Mouse (Mus musculus) MEL (cell line): ENCODE results near the gene Gm20388. TPM values are rescaled to one million over a fixed set of nuclear protein-coding genes. Genes with fewer than 3 reads are reported as not detected.

Experiments
- DNase-seq: peaks from one replicate; pipeline ENCODE4 v3.0.0; 2011; ENCODE audit warnings: low read depth, low spot score
- H3K27ac ChIP-seq: 2 replicates; pipeline ENCODE4 v1.5.1; 2012; ENCODE audit warnings: low read depth, mild to moderate bottlenecking, control low read depth, low read length, moderate library complexity; ENCODE audit not compliant: control insufficient read depth
- H3K27me3 ChIP-seq, 2 experiments: fragments of 150-350 bp in 1 of 2; sonication (generic) in 1 of 2; 2 replicates each; pipeline ENCODE4 v1.6.1; 2012; ENCODE audit warnings: low read length in 2 of 2, mild to moderate bottlenecking in 2 of 2, improper control_type of control experiment in 1 of 2, moderate library complexity in 1 of 2; ENCODE audit not compliant: insufficient read depth in 2 of 2, control insufficient read depth in 1 of 2
- H3K36me3 ChIP-seq, 2 experiments: 2 replicates each; pipeline ENCODE4 v1.6.1; 2012 to 2014; ENCODE audit warnings: low read length in 2 of 2, improper control_type of control experiment in 1 of 2, inconsistent platforms in 1 of 2, mild to moderate bottlenecking in 1 of 2; ENCODE audit not compliant: insufficient read depth in 2 of 2, control insufficient read depth in 1 of 2
- H3K4me1 ChIP-seq, 2 experiments: fragments of 150-350 bp in 1 of 2; sonication (generic) in 1 of 2; 2 replicates each; pipeline ENCODE4 v1.6.1; 2012; ENCODE audit warnings: low read length in 2 of 2, improper control_type of control experiment in 1 of 2, mild to moderate bottlenecking in 1 of 2; ENCODE audit not compliant: insufficient read depth in 2 of 2, control insufficient read depth in 1 of 2
- H3K4me3 ChIP-seq, 2 experiments: fragments of 150-350 bp in 1 of 2; sonication (generic) in 1 of 2; 2 replicates each; pipeline ENCODE4 v1.5.1; 2012; ENCODE audit warnings: low read depth in 2 of 2, low read length in 2 of 2, mild to moderate bottlenecking in 2 of 2, moderate library complexity in 2 of 2, control low read depth in 1 of 2, improper control_type of control experiment in 1 of 2; ENCODE audit not compliant: control insufficient read depth in 1 of 2, insufficient read depth in 1 of 2
- H3K79me2 ChIP-seq: 2 replicates; pipeline ENCODE4 v1.6.1; 2012; ENCODE audit warnings: mild to moderate bottlenecking, low read length, moderate library complexity; ENCODE audit not compliant: control insufficient read depth, poor library complexity, insufficient read depth
- H3K9ac ChIP-seq: 2 replicates; pipeline ENCODE4 v1.6.1; 2012; ENCODE audit warnings: low read depth, mild to moderate bottlenecking, control low read depth, low read length, moderate library complexity; ENCODE audit not compliant: control insufficient read depth, poor library complexity, severe bottlenecking
- H3K9me3 ChIP-seq: fragments of 150-350 bp; sonication (generic); replicated peaks from 2 replicates; pipeline ENCODE4 v1.6.1; 2012; ENCODE audit warnings: mild to moderate bottlenecking, low read length, improper control_type of control experiment, moderate library complexity; ENCODE audit not compliant: insufficient read depth
- BHLHE40 ChIP-seq: IDR thresholded peaks from 2 replicates; pipeline ENCODE4 v1.6.1; 2012; ENCODE audit warnings: low read depth, mild to moderate bottlenecking, inconsistent platforms, low read length, improper control_type of control experiment, borderline replicate concordance
- CHD1 ChIP-seq: IDR thresholded peaks from 2 replicates; pipeline ENCODE4 v1.6.1; 2012; ENCODE audit warnings: low read depth, mild to moderate bottlenecking, inconsistent platforms, low read length, improper control_type of control experiment
- CHD2 ChIP-seq: IDR thresholded peaks from 2 replicates; pipeline ENCODE4 v1.6.1; 2011; ENCODE audit warnings: low read length, improper control_type of control experiment
- CTCF ChIP-seq, 3 experiments: IDR thresholded peaks in 2 of 3; conservative IDR thresholded peaks in 1 of 3; 2 replicates each; pipeline ENCODE4 v1.5.1; 2011 to 2012; ENCODE audit warnings: low read length in 3 of 3, low read depth in 2 of 3, mild to moderate bottlenecking in 2 of 3, improper control_type of control experiment in 1 of 3, inconsistent platforms in 1 of 3, mixed read lengths in 1 of 3, moderate library complexity in 1 of 3; ENCODE audit not compliant: control insufficient read depth in 1 of 3, insufficient read depth in 1 of 3, poor library complexity in 1 of 3, severe bottlenecking in 1 of 3
- E2F4 ChIP-seq: IDR thresholded peaks from 2 replicates; pipeline ENCODE4 v1.6.1; 2011; ENCODE audit warnings: low read depth, low read length, improper control_type of control experiment, borderline replicate concordance
- ELF1 ChIP-seq: IDR thresholded peaks from 2 replicates; pipeline ENCODE4 v1.6.1; 2014; ENCODE audit warnings: low read depth, mild to moderate bottlenecking, inconsistent platforms, low read length, improper control_type of control experiment, moderate library complexity
- EP300 ChIP-seq, 2 experiments: IDR thresholded peaks; 2 replicates each; pipeline ENCODE4 v1.6.1; 2011; ENCODE audit warnings: improper control_type of control experiment in 2 of 2, low read length in 2 of 2, low read depth in 1 of 2, mild to moderate bottlenecking in 1 of 2
- ETS1 ChIP-seq: IDR thresholded peaks from 2 replicates; pipeline ENCODE4 v1.6.1; 2012; ENCODE audit warnings: low read depth, mild to moderate bottlenecking, inconsistent platforms, low read length, improper control_type of control experiment, moderate library complexity
- HCFC1 ChIP-seq: IDR thresholded peaks from 2 replicates; pipeline ENCODE4 v1.6.1; 2012; ENCODE audit warnings: low read depth, mild to moderate bottlenecking, inconsistent platforms, low read length, improper control_type of control experiment, moderate library complexity
- JUND ChIP-seq: IDR thresholded peaks from 2 replicates; pipeline ENCODE4 v1.6.1; 2011; ENCODE audit warnings: low read depth, mild to moderate bottlenecking, improper control_type of control experiment, low read length
- KAT2A ChIP-seq: conservative IDR thresholded peaks from 2 replicates; pipeline ENCODE4 v1.6.1; 2012; ENCODE audit warnings: low read depth, low read length, improper control_type of control experiment, inconsistent platforms
- MAX ChIP-seq: IDR thresholded peaks from 2 replicates; pipeline ENCODE4 v1.6.1; 2011; ENCODE audit warnings: low read length, improper control_type of control experiment
- MEF2A ChIP-seq: IDR thresholded peaks from 2 replicates; pipeline ENCODE4 v1.6.1; 2014; ENCODE audit warnings: low read depth, mild to moderate bottlenecking, inconsistent platforms, low read length, improper control_type of control experiment; ENCODE audit not compliant: poor library complexity, insufficient replicate concordance, severe bottlenecking; ENCODE audit errors: extremely low read depth
- MXI1 ChIP-seq: IDR thresholded peaks from 2 replicates; pipeline ENCODE4 v1.6.1; 2011; ENCODE audit warnings: mild to moderate bottlenecking, low read depth, low read length, improper control_type of control experiment
- POLR2AphosphoS2 ChIP-seq: IDR thresholded peaks from 2 replicates; pipeline ENCODE4 v1.6.1; 2011; ENCODE audit warnings: low read length, improper control_type of control experiment
- SIN3A ChIP-seq: IDR thresholded peaks from 2 replicates; pipeline ENCODE4 v1.6.1; 2012; ENCODE audit warnings: low read length, improper control_type of control experiment, inconsistent platforms
- SMC3 ChIP-seq: IDR thresholded peaks from 2 replicates; pipeline ENCODE4 v1.6.1; 2011; ENCODE audit warnings: low read depth, low read length, improper control_type of control experiment
- UBTF ChIP-seq: IDR thresholded peaks from 2 replicates; pipeline ENCODE4 v1.6.1; 2012; ENCODE audit warnings: low read depth, mild to moderate bottlenecking, inconsistent platforms, low read length, improper control_type of control experiment, moderate library complexity, borderline replicate concordance; ENCODE audit not compliant: insufficient read depth
- ZC3H11A ChIP-seq: IDR thresholded peaks from 2 replicates; pipeline ENCODE4 v1.6.1; 2012; ENCODE audit warnings: low read depth, mild to moderate bottlenecking, inconsistent platforms, low read length, improper control_type of control experiment
- ZKSCAN1 ChIP-seq: IDR thresholded peaks from 2 replicates; pipeline ENCODE4 v1.6.1; 2012; ENCODE audit warnings: low read depth, mild to moderate bottlenecking, inconsistent platforms, low read length, improper control_type of control experiment, moderate library complexity
- ZMIZ1 ChIP-seq: IDR thresholded peaks from 2 replicates; pipeline ENCODE4 v1.6.1; 2012; ENCODE audit warnings: low read depth, mild to moderate bottlenecking, inconsistent platforms, low read length, improper control_type of control experiment, moderate library complexity
- ZNF384 ChIP-seq: IDR thresholded peaks from 2 replicates; pipeline ENCODE4 v1.6.1; 2012; ENCODE audit warnings: low read depth, mild to moderate bottlenecking, inconsistent platforms, low read length, improper control_type of control experiment
- polyA plus RNA-seq, 2 experiments: library from polyadenylated mRNA; stranded (reverse) in 1 of 2; unstranded in 1 of 2; fragments of >175 nt in 1 of 2; fragments of >200 nt in 1 of 2; gene quantifications; 2 replicates each; pipeline versions ENCODE4 v1.2.1 to v1.2.4; 2012; ENCODE audit warnings: low replicate concordance in 2 of 2, low read depth in 1 of 2; ENCODE audit not compliant: insufficient read length in 2 of 2, insufficient read depth in 1 of 2, missing spikeins in 1 of 2
- total RNA-seq: library from RNA; depleted of rRNA; stranded (reverse); fragments of 300-350 nt; gene quantifications from 2 replicates; pipeline ENCODE4 v1.2.3, GENCODE M21; 2012

The Gm20388 gene
- total and polyA plus RNA-seq, 3 experiments: 11.1 to 17.8 TPM; not detected in 1

- no peak for DNase-seq
- no peaks in the 10 kb centered on the region for H3K27me3 ChIP-seq
Observed at GRCm38 (mm10) chr8:120307103-120307502, 396.5 kb downstream of the Gm20388 start.

GRCm38 (mm10) chr8:120307528-120307927, 396.9 kb downstream of the Gm20388 start:
- no peaks in the 10 kb centered on the region for H3K36me3 ChIP-seq
- TF ChIP-seq JUND (no peak), ELF1 (no peak), E2F4 (no peak), UBTF (no peak), MAX (no peak), MXI1 (no peak), HCFC1 (no peak), POLR2AphosphoS2 (no peak), ZC3H11A (no peak)
- H3K27me3 ChIP-seq: no peaks in the 10 kb centered on the region
- DNase-seq: no peak
- no peaks in the 10 kb centered on the region for H3K79me2 ChIP-seq
- no peak overlapping the region for H3K4me3 ChIP-seq
- no peak overlapping the region for H3K9ac ChIP-seq
- H3K27ac ChIP-seq: no peak overlapping the region
- H3K4me1 ChIP-seq: 0 out of 4 replicates have a peak, but pooled peaks cover 0 to 4% of the 10 kb centered on the region in 2 experiments
- H3K9me3 ChIP-seq: no peaks in the 10 kb centered on the region

More at GRCm38 (mm10) chr8:120307103-120307502, 396.5 kb downstream of the Gm20388 start:
- H3K36me3 ChIP-seq: no peaks in the 10 kb centered on the region
- H3K9ac ChIP-seq: no peak overlapping the region
- H3K4me3 ChIP-seq: no peak overlapping the region
- H3K27ac ChIP-seq: no peak overlapping the region
- 0 out of 4 replicates have a peak, but pooled peaks cover 0 to 4% of the 10 kb centered on the region in 2 experiments for H3K4me1 ChIP-seq
- TF ChIP-seq MEF2A: no peak
- TF ChIP-seq POLR2AphosphoS2: no peak
- TF ChIP-seq CHD1: no peak
- TF ChIP-seq EP300 (IDR thresholded peaks at IDR 0.05; ENCODE audit: low read depth in 1 of 2, low read length in 2 of 2): no peak
- TF ChIP-seq KAT2A: no peak
- no peak for TF ChIP-seq MAX
- TF ChIP-seq BHLHE40: no peak
- TF ChIP-seq CHD2: no peak
- no peak for TF ChIP-seq CTCF (IDR thresholded peaks at IDR 0.05 in 2 of 3, conservative IDR thresholded peaks at IDR 0.05 in 1 of 3; ENCODE audit: control insufficient read depth in 1 of 3, insufficient read depth in 1 of 3, low read depth in 2 of 3, low read length in 3 of 3, poor library complexity in 1 of 3, severe bottlenecking in 1 of 3)
- TF ChIP-seq ZMIZ1: no peak
- TF ChIP-seq ZNF384: no peak
- no peak for TF ChIP-seq ZC3H11A
- TF ChIP-seq SIN3A: no peak
- TF ChIP-seq SMC3: no peak
- no peak for TF ChIP-seq ETS1
- TF ChIP-seq ZKSCAN1: no peak
- no peaks in the 10 kb centered on the region for H3K9me3 ChIP-seq
- H3K79me2 ChIP-seq: no peaks in the 10 kb centered on the region
